Mouse (Mus musculus): ENCODE measurements around the gene 2610002M06Rik. TPM values are rescaled to one million over a fixed set of nuclear protein-coding genes. Genes with fewer than 3 reads are reported as not detected.

2610002M06Rik gene
- total RNA-seq (2021) (10 to 100 TPM in 1 of 2 experiments, 1 to 10 TPM in 1; 8.9 to 11.6 TPM), polyA plus RNA-seq (2012; rRNA removed) (0.66 and 0.79 TPM in 2 replicates)
- long read RNA-seq, full-length matches to known transcripts = 1 of 1 reads
- long read RNA-seq, partial matches to known transcripts = 0 of 1 reads
- long read RNA-seq, other reads (novel, unspliced or antisense) = 0 of 1 reads

DNA sequence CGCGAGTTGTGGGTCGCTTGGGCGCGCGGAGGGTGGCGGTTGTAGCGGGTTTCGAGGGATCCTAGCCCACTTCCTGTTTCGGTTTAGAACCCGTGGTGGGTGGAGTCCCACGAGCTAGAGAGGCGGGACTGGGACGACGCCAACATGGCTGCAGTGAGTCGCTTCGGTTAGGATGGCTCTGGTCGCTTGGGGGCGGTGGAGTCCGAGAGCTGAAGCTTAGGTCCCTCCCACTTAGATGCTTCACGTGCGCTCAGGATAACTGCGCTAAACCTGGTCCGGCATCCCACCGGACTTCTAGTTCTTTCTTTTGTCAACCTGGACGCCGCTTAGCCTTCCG, at the start of gene 2610002M06Rik:
Gene 2610002M06Rik (minus strand): TSS at position 117 of the 337 bp plus-strand sequence.
- peak; percentile 91 for DNase-seq

DNA sequence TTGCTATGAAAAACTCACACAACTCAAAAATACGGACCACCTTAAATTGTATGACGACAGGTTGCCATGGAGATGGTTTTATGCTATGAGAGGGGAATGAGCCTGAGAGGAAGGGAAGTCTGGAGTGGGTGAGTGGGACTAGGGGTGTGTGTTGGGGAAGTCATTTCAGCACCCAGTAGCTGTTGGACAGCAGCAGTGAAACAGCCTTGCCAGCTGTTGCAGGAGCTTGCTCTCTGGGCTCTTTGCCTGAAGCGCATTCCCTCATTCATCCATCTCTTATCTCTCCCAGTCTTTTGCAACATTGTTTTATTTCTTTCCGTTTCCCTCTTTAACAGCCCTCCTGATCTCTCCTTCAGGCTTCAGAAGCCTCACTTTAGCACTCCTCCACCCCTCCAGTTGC, 42.0 kb upstream of the 2610002M06Rik start:
- DNase-seq = no peak

DNA sequence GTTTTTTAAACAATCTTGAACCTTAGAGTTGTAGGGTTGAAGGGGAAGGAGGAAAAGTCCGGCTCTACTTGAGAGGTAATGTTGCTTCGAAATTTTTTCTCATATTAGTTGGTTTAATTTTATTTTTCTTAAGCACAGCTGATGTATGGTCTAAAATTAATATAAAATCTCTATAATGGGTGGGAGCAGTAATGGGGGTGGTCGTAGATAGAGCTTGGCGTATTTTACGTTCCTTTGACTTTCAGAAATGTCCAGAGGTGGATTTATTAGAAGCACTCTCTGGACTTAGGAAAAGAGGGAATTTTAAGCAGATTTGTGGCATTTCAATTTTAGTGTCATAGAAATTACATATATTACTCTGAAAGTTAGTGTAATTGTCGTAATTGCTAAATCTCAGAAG, 592 bp upstream of the 2610002M06Rik start:
- no peak for DNase-seq

DNA sequence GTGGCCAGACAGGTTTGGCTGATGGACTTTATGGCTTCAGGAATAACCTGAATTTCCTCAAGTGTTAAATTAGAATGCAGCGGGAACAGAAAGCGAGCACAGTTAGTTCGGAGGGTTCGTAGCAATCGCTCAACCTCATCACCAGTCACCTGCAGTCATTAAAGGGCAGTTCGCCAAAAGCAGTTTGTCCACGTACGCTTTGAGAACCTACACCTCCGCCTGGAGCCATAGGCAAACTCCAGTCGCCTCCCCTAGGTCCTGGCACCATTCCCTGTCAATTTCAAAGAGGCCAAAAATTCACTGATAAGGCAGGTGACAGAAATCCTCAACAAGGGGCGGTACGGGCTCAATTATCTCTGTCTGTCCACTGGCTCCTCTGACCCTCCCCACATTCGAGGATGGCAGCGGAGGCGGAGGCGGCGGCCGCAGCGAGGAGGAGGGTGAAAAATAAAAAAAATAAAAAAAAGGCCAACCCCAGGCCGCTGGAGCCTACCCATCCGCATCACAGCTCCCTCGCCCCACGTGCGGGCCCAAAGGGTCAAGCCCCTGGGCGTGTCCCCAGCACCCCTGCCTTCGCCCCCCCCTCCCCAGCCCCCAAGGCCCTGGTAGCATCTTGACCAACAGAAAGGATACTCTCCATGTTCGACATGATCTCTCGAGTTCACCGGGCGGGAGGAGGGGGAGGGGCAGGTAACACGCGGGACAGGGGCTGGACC, 474 bp downstream of the 2610002M06Rik start:
- no peak for DNase-seq

DNA sequence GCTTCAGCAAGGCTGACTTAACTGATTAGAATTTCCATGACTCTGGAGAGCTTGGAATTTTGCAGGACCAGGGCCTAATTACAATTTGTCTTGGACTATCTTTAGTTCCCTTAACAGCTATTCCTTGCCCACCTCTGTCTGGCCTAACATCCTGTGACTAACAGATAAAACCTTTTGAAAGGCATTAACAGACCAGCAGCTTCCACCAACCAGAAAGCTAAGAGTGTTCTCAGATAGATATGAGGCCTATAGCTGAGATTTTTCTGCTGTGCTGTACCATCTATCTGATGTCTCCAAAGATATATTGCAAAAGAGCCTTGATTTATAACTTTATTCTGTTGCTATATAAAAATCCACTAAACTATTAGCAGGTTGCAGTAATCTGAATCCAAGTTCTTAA, 4.0 kb downstream of the 2610002M06Rik start:
- no peak for DNase-seq

DNA sequence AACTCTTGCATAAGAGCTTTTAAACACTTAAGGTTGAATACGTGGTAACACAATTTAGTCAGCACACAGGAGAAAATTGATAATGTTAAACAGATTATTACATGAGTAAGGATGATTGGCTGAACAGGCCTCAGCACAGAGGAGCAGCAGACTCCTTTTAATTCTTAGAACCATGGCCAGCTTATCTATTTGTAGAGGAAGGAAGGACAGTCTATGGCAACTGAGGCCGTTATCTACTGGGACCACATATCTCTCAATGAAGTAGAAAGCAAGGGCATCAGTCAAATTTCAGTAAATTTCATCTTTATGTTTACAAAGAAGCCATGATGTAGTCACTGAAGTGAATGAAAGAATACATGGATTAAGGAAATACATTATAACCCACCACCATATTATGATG, 19.2 kb downstream of the 2610002M06Rik start:
- no peak for DNase-seq

DNA sequence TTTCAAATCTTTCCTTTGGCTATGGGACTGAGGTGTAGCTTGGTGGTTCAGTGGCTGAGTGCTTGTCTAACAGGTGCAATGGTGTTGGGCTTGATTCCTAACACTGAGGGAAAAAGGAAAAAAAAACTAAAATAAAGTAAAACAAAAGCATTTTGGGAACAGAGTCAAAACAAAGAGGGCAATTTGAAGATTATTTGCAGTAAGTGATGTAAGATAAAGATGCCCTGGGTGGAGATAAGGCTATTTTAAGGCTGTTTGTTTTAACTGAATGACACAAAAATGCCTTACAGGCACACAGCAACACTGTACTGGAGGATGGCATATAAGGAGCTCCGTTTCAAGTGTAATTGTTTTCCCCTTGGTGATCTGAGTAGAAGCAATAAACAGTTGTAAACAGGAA, 20.3 kb downstream of the 2610002M06Rik start:
- DNase-seq = no peak

DNA sequence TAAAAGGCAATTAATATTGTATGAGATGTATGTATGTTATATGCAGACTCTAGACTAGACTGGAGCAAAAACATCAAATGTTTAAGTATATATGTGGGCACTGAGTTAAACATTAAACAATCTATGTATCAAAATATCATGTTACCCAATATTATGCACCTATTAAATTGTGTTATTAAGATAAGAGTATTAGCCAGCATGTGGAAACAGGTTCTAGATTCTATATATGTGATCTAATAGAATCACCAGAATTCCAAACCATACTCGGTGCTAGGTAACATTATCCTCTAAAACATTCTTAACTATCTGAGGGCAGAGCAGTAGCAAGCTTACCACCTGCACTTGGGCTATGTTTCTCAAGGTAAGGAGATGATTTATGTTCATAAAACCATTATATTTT, 23.8 kb downstream of the 2610002M06Rik start, which contains the start of gene Tent5d:
Gene Tent5d (plus strand): TSS at position 301 of the 400 bp plus-strand sequence.
- no peak for DNase-seq

DNA sequence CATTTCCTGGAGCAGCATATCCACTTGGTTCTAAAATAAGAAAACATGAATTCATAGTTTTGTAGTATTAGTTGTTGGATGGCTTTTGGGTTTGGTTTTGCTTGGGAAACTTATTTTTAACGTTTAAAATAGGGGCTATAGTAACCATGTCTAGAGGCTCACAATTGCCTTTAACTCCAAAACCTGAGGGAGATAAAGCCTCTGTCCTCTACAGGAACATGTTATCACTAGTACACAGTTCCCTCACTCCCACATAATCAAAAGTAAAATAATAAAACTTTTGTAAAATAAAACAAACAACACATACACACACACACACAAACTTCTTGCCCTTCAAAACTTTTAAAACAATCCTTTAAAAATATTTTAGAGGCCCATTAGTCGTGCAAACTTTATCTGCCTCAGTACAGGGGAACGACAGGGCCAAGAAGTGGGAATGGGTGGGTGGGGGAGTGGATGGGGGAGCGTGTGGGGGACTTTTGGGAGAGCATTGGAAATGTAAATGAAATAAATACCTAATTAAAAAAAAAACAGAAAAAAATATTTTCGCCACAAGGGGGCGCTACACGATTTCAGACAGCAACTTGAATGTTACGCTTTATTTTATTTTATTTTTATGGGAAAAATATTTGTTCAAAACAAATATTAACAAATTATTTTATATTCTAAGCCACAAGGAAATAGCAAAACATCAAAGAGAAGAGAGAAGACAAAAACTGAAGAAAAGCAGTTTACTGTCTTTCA, 25.2 kb downstream of the 2610002M06Rik start:
- DNase-seq = no peak

DNA sequence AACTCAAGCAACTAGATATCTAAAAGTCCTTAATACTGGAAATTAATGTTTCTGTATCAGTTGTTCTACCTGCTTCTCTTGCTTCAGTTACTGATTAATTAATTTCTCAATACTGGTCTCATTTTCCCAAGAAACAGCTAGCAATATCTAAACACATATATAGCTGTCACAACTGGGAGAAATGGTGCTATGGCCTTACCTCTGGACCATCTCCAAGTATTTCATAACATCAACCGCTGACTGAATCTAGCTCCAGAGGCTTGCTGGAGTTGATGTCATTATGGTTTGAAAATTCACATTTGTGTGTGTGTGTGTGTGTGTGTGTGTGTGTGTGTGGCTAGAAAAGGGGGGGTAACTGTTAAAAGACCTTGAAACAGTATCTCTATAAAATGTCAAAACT, 26.0 kb downstream of the 2610002M06Rik start:
- DNase-seq = no peak

DNA sequence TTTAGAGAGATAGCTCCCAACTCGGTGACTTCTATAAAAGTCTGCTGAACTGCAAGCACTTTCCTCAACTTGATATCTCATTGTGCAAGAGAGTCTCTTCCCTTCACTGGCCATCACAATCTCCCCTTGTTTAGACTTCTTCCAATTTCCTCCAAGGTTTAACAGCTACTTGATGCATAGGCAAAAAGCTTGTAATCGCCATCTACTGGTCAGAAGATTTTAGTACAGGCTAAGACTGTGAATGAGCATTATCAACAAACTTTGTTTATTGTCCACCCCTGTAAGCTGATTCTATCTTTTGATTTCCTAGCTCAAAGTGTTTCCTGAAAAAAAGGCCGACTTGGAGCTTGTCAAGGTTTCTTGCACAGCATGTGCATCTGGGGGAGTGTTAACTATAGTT, 48.2 kb downstream of the 2610002M06Rik start:
- no peak for DNase-seq

Other genes with a start within 250 kb of the 2610002M06Rik start
- not detected for gene Tbx22, start 148.4 kb downstream of the 2610002M06Rik start, total RNA-seq (2021)
- not detected in 2 replicates for gene Tbx22, start 148.4 kb downstream of the 2610002M06Rik start, polyA plus RNA-seq (2012; rRNA removed)
- gene Tent5d, start 23.7 kb downstream of the 2610002M06Rik start, total RNA-seq (2021) = not detected
- not detected in 2 replicates for gene Tent5d, start 23.7 kb downstream of the 2610002M06Rik start, polyA plus RNA-seq (2012; rRNA removed)
- not detected for gene Gm732, start 132.1 kb upstream of the 2610002M06Rik start, total RNA-seq (2021)
- not detected in 2 replicates for gene Gm732, start 132.1 kb upstream of the 2610002M06Rik start, polyA plus RNA-seq (2012; rRNA removed)

Data from adrenal gland, adult 2 months (tissue).